Mouse (Mus musculus): Measurements from ENCODE around the gene Pde4d. TPM values are rescaled to one million over a fixed set of nuclear protein-coding genes. Genes with fewer than 3 reads are reported as not detected.

Pde4d gene
- polyA plus RNA-seq, 1 experiment = 15.1 TPM

DNA sequence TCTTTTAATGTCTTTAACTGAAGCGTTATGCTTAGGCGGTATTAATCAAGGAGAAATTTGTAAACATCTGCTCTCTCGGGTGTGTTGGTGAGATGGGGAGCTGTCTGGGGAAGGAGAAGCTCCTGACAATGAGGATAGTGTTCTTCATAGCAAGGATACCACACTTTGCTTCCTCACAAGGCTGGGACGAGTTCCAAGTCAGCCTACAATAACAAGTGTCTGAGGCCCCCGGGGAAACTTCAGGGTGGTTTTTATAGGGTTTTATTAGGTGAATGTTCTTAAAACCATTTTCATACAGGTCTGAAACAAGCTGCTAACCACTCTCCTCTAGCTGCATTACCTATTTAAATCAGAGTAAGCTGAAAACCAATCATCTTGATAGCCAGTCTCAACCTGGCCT, 1433.9 kb downstream of the Pde4d start:
- TF ChIP-seq CEBPB (IDR thresholded peaks at IDR 0.05; ENCODE audit: low read depth) = no peak
- TF ChIP-seq FOSL1 (IDR thresholded peaks at IDR 0.05; ENCODE audit: insufficient read depth, low read length, poor library complexity, severe bottlenecking) = no peak
- TF ChIP-seq MYOG (IDR thresholded peaks at IDR 0.05; ENCODE audit: control insufficient read depth, extremely low read depth, insufficient read length) = no peak
- no peak for TF ChIP-seq CTCF (IDR thresholded peaks at IDR 0.05; ENCODE audit: control insufficient read depth, insufficient read depth, insufficient read length)
- no peak for TF ChIP-seq MYOD1 (IDR thresholded peaks at IDR 0.05; ENCODE audit: control insufficient read depth, insufficient read length, low read depth)
- no peak for TF ChIP-seq USF1 (IDR thresholded peaks at IDR 0.05; ENCODE audit: low read depth)
- TF ChIP-seq MAX (IDR thresholded peaks at IDR 0.05) = no peak
- no peaks in the 10 kb centered on the region for H3K79me3 ChIP-seq (ENCODE audit: low read depth)
- H3K27me3 ChIP-seq (ENCODE audit: control insufficient read depth, insufficient read depth, insufficient read length) = no peaks in the 10 kb centered on the region
- peaks cover 3% of the 10 kb centered on the region for H3K36me3 ChIP-seq (ENCODE audit: control insufficient read depth, insufficient read depth)
- H3K4me3 ChIP-seq (ENCODE audit: insufficient read depth, poor library complexity, severe bottlenecking) = no peak overlapping the region
- H3K79me2 ChIP-seq (ENCODE audit: control insufficient read depth, insufficient read depth) = peaks cover 8% of the 10 kb centered on the region
- no peak overlapping the region for H3ac ChIP-seq (ENCODE audit: control insufficient read depth, insufficient read length, low read depth)

DNA sequence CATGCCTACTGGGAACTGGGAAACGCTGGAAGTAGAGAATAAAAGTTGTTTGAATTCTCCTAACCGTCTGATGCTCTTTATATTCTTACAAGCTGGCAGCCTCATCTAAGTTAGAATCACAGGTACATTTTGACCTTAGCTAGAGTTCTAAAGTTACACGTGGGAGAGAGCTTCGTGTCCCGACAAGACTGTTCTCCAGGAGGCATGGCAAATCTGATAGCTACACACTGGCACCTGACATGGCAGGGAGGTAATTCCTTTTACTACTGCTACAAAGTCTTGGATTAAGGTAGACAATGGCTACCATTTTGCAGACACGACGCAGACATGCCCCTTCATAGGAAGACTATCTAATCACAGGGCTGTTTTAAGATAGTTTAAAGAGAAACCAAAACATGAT, 1435.1 kb downstream of the Pde4d start:
- TF ChIP-seq FOSL1 (IDR thresholded peaks at IDR 0.05; ENCODE audit: insufficient read depth, low read length, poor library complexity, severe bottlenecking) = no peak
- no peak for TF ChIP-seq MYOG (IDR thresholded peaks at IDR 0.05; ENCODE audit: control insufficient read depth, extremely low read depth, insufficient read length)
- TF ChIP-seq USF1 (IDR thresholded peaks at IDR 0.05; ENCODE audit: low read depth) = no peak
- TF ChIP-seq MAX (IDR thresholded peaks at IDR 0.05) = no peak
- TF ChIP-seq CEBPB (IDR thresholded peaks at IDR 0.05; ENCODE audit: low read depth) = no peak
- TF ChIP-seq MYOD1 (IDR thresholded peaks at IDR 0.05; ENCODE audit: control insufficient read depth, insufficient read length, low read depth) = no peak
- H3K27me3 ChIP-seq (ENCODE audit: control insufficient read depth, insufficient read depth, insufficient read length) = no peaks in the 10 kb centered on the region
- no peak overlapping the region for H3K4me3 ChIP-seq (ENCODE audit: insufficient read depth, poor library complexity, severe bottlenecking)
- H3K79me2 ChIP-seq (ENCODE audit: control insufficient read depth, insufficient read depth) = peaks cover 8% of the 10 kb centered on the region
- no peaks in the 10 kb centered on the region for H3K79me3 ChIP-seq (ENCODE audit: low read depth)
- H3ac ChIP-seq (ENCODE audit: control insufficient read depth, insufficient read length, low read depth) = no peak overlapping the region
- peaks cover 3% of the 10 kb centered on the region for H3K36me3 ChIP-seq (ENCODE audit: control insufficient read depth, insufficient read depth)

DNA sequence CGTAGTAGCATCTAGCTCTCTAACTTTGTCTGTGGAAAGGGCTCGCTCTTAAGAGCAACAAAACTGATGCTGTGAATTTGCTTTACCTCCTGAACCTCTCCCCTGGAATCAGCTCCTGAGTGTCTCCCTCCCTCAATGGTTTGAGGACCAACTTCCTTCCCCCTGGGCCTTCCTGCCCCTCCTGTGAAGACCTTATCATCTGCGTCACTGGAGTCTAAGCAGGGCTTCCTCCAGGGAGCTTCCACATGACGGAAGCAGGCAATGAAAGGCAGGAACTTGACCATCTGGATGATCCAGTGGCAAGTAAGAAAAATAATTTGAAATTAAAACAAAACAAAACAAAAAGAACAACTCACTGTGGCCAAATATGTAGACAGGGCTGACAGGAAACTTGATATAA, 1438.5 kb downstream of the Pde4d start:
- H3K79me3 ChIP-seq (ENCODE audit: low read depth) = no peaks in the 10 kb centered on the region
- no peak for TF ChIP-seq FOSL1 (IDR thresholded peaks at IDR 0.05; ENCODE audit: insufficient read depth, low read length, poor library complexity, severe bottlenecking)
- TF ChIP-seq MYOG (IDR thresholded peaks at IDR 0.05; ENCODE audit: control insufficient read depth, extremely low read depth, insufficient read length) = no peak
- TF ChIP-seq USF1 (IDR thresholded peaks at IDR 0.05; ENCODE audit: low read depth) = no peak
- no peak for TF ChIP-seq CTCF (IDR thresholded peaks at IDR 0.05; ENCODE audit: control insufficient read depth, insufficient read depth, insufficient read length)
- no peak for TF ChIP-seq MYOD1 (IDR thresholded peaks at IDR 0.05; ENCODE audit: control insufficient read depth, insufficient read length, low read depth)
- TF ChIP-seq MAX (IDR thresholded peaks at IDR 0.05) = no peak
- no peak for TF ChIP-seq CEBPB (IDR thresholded peaks at IDR 0.05; ENCODE audit: low read depth)
- H3K79me2 ChIP-seq (ENCODE audit: control insufficient read depth, insufficient read depth) = no peaks in the 10 kb centered on the region
- no peak overlapping the region for H3K4me3 ChIP-seq (ENCODE audit: insufficient read depth, poor library complexity, severe bottlenecking)
- H3K27me3 ChIP-seq (ENCODE audit: control insufficient read depth, insufficient read depth, insufficient read length) = no peaks in the 10 kb centered on the region
- H3K36me3 ChIP-seq (ENCODE audit: control insufficient read depth, insufficient read depth) = peaks cover 3% of the 10 kb centered on the region
- no peak overlapping the region for H3ac ChIP-seq (ENCODE audit: control insufficient read depth, insufficient read length, low read depth)

DNA sequence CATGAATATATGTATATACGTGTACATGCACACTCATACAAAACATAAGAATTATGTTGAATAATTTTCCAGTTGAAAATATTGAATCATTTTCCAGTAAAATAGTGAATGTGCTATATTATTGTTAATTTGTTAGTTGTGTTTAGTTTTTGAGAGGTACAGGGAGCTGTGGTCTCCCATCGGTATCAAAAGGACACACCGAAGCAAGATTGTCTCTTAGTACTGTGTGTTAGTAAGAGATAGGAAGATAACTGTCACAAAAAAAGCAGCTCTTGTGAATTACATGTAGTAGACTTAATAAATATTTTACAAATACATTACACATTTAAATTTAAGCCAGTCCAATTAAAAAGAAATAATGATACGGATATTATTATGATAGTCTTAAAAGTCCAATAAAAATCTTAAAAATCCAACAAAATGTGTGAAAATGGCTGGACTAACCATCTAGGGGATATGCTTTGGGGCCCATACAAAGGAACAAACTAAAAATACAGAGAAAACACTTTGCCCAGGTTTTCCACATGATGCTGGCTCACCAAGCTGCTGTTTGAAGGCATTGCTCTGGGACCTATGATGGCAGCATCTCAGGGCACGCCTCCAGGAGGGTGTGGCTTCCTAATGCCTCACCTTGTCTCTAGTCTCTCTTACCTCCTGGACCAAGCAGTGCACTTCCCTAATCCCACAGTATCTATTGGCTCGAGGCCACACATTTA, 1441.6 kb downstream of the Pde4d start:
- no peak overlapping the region for H3ac ChIP-seq (ENCODE audit: control insufficient read depth, insufficient read length, low read depth)
- H3K36me3 ChIP-seq (ENCODE audit: control insufficient read depth, insufficient read depth) = peaks cover 3% of the 10 kb centered on the region
- H3K79me2 ChIP-seq (ENCODE audit: control insufficient read depth, insufficient read depth) = no peaks in the 10 kb centered on the region
- TF ChIP-seq CTCF (IDR thresholded peaks at IDR 0.05; ENCODE audit: control insufficient read depth, insufficient read depth, insufficient read length) (no peak), FOSL1 (IDR thresholded peaks at IDR 0.05; ENCODE audit: insufficient read depth, low read length, poor library complexity, severe bottlenecking) (no peak), MYOD1 (IDR thresholded peaks at IDR 0.05; ENCODE audit: control insufficient read depth, insufficient read length, low read depth) (no peak), CEBPB (IDR thresholded peaks at IDR 0.05; ENCODE audit: low read depth) (no peak), MYOG (IDR thresholded peaks at IDR 0.05; ENCODE audit: control insufficient read depth, extremely low read depth, insufficient read length) (no peak), MAX (IDR thresholded peaks at IDR 0.05) (no peak), USF1 (IDR thresholded peaks at IDR 0.05; ENCODE audit: low read depth) (no peak)
- no peaks in the 10 kb centered on the region for H3K79me3 ChIP-seq (ENCODE audit: low read depth)
- no peaks in the 10 kb centered on the region for H3K27me3 ChIP-seq (ENCODE audit: control insufficient read depth, insufficient read depth, insufficient read length)
- H3K4me3 ChIP-seq (ENCODE audit: insufficient read depth, poor library complexity, severe bottlenecking) = no peak overlapping the region

DNA sequence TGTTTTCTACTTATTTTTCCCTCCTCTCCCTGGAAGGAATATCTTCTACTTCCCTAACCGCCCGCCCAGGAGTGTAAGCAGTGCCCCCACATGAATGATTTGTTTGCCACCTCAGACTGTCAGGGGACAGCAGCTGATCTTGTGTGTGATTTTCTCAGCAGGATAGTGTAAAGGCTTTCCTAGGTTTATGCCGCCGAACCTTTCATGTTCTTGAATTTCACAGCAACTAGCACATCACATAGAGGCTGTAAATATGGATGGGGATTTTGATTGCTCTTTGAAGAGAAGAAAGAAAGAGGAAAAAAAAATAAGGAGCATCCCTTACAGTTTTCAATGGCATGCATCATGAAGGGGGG, 1442.1 kb downstream of the Pde4d start:
- Histone ChIP-seq H3K79me2 (ENCODE audit: control insufficient read depth, insufficient read depth) (no peaks in the 10 kb centered on the region), H3K79me3 (ENCODE audit: low read depth) (no peaks in the 10 kb centered on the region), H3K27me3 (ENCODE audit: control insufficient read depth, insufficient read depth, insufficient read length) (no peaks in the 10 kb centered on the region), H3ac (ENCODE audit: control insufficient read depth, insufficient read length, low read depth) (no peak overlapping the region), H3K4me3 (ENCODE audit: insufficient read depth, poor library complexity, severe bottlenecking) (no peak overlapping the region), H3K36me3 (ENCODE audit: control insufficient read depth, insufficient read depth) (peaks cover 3% of the 10 kb centered on the region)
- no peak for TF ChIP-seq MYOG (IDR thresholded peaks at IDR 0.05; ENCODE audit: control insufficient read depth, extremely low read depth, insufficient read length)
- no peak for TF ChIP-seq MYOD1 (IDR thresholded peaks at IDR 0.05; ENCODE audit: control insufficient read depth, insufficient read length, low read depth)
- no peak for TF ChIP-seq CTCF (IDR thresholded peaks at IDR 0.05; ENCODE audit: control insufficient read depth, insufficient read depth, insufficient read length)
- TF ChIP-seq FOSL1 (IDR thresholded peaks at IDR 0.05; ENCODE audit: insufficient read depth, low read length, poor library complexity, severe bottlenecking) = no peak
- TF ChIP-seq CEBPB (IDR thresholded peaks at IDR 0.05; ENCODE audit: low read depth) = no peak
- no peak for TF ChIP-seq USF1 (IDR thresholded peaks at IDR 0.05; ENCODE audit: low read depth)
- no peak for TF ChIP-seq MAX (IDR thresholded peaks at IDR 0.05)
